Comparison of ENCODE assay signal across 8 mouse cellular contexts in the genomic region with DNA sequence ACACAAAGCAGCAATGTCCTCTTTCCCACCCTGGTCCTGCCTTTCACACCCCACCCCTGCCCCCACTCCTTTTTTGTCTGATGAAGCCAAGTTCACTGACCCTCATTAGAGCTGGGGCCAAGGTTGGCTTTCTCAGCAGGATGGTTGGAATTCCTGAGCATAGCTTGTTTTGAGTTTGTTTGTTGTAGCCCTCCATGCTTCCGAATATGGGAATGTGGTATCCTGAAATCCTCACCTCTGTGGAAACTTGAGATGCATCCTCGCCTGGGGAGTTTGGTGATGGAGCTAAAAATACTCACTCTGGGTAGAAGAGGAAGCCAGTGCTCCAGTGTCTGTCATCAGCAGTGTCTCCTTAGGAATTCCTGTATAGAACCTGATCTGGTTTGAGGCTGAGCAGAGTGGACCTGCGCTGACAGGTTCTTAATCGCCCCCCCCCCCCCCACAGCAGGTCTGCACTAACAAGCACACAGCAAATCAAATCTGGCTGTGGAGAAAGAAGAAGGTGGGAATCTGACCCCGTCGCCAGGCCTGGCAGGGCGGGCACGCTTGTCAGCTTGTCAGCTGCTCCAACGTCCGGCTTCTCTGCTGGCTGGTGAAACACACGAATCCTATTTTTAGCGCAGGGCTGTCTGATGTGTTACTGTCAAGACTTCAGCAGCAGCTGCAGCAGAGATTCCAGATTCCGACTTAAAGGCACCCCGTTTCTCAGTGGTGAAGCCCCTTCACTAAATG. TPM values are rescaled to one million over a fixed set of nuclear protein-coding genes. Genes with fewer than 3 reads are reported as not detected.
DNase-seq lines count a peak whose midpoint lies in the region; ATAC-seq and TF ChIP-seq lines count a peak whose summit lies in the region.

No protein-coding gene starts in this region.

- TF ChIP-seq POLR2A in lung, adult 2 months (IDR thresholded peaks at IDR 0.05; ENCODE audit: borderline replicate concordance, extremely low read depth, low read depth, low read length): no peak

- peak; percentile 54 to 63 for DNase-seq in cerebellum, postnatal 25 days
- DNase-seq in cerebellum, adult 11 months: no peak
- peak; percentile 83 for DNase-seq in gastrocnemius, postnatal 25 days
- DNase-seq in intestine, embryonic 14.5 days (ENCODE audit: low spot score): peak; percentile 60
- DNase-seq in lung, adult 2 months: peak; percentile 23
- DNase-seq in retina, embryonic 14.5 days (ENCODE audit: low spot score): peak; percentile 73
- DNase-seq in ovary, postnatal 36 days (ENCODE audit: low spot score): no peak

- TF ChIP-seq CTCF in lung, adult 2 months (IDR thresholded peaks at IDR 0.05; ENCODE audit: insufficient read depth, low read length): no peak

- peaks cover 23% of the 10 kb centered on the region for H3K4me1 ChIP-seq in intestine, embryonic 14.5 days (replicated peaks; ENCODE audit: control insufficient read depth, insufficient read depth, low read length)
- H3K4me1 ChIP-seq in lung, adult 2 months (ENCODE audit: control insufficient read depth, insufficient read depth, low read length): peaks cover 11% of the 10 kb centered on the region; the same call in 1 of the 2 replicates

- ATAC-seq in common myeloid progenitor, adult 5-6 weeks (replicated peaks; ENCODE audit: low read depth, poor library complexity, severe bottlenecking): 0 out of 2 replicates have a peak, but pooled peaks have one; percentile 13
- ATAC-seq in intestine, embryonic 14.5 days (replicated peaks; ENCODE audit: low FRiP score, low TSS enrichment, low read depth): peak; percentile 49; the same call in 1 of the 2 replicates

- peaks cover 7% of the 10 kb centered on the region for H3K36me3 ChIP-seq in intestine, embryonic 14.5 days (ENCODE audit: control insufficient read depth, insufficient read depth, low read length)

- no peak overlapping the region for H3K9ac ChIP-seq in intestine, embryonic 14.5 days (ENCODE audit: low read length)

- H3K4me2 ChIP-seq in intestine, embryonic 14.5 days (ENCODE audit: low read length): peak overlapping the region; percentile 11; the same call in 1 of the 2 replicates

- peak overlapping the region; percentile 64 for H3K27ac ChIP-seq in intestine, embryonic 14.5 days (ENCODE audit: low read depth)

- H3K9me3 ChIP-seq in intestine, embryonic 14.5 days (ENCODE audit: control insufficient read depth, low read length): no peaks in the 10 kb centered on the region

- H3K27me3 ChIP-seq in intestine, embryonic 14.5 days (replicated peaks; ENCODE audit: control insufficient read depth, insufficient read depth, low read length): no peaks in the 10 kb centered on the region

- WGBS in intestine, embryonic 14.5 days: 21% methylated on average over 14 of the region's 14 CpGs
- WGBS in lung, adult 2 months: 13% methylated on average over 14 of the region's 14 CpGs

- no peak overlapping the region for H3K4me3 ChIP-seq in intestine, embryonic 14.5 days (ENCODE audit: low read depth, low read length)
- H3K4me3 ChIP-seq in lung, adult 2 months (replicated peaks; ENCODE audit: extremely low read depth, low read depth, low read length): no peak overlapping the region

RNA-seq across cellular contexts. Expression of a gene that starts 53.4 kb away (rescaled TPM):
- total RNA-seq in common myeloid progenitor, adult 5-6 weeks (2017): 14.3 and 17.6 TPM in 2 replicates
- 10 to 100 TPM; 11.8 to 13.0 TPM for total RNA-seq in gastrocnemius, postnatal 25 days (2021)
- polyA plus RNA-seq in intestine, embryonic 14.5 days (2014; fragmentation: Nextera tagmentation; extraction: Ambion mirVana): 32.8 and 40.7 TPM in 2 replicates
- 82.3 and 87.3 TPM in 2 replicates for polyA plus RNA-seq in lung, adult 2 months (2012; rRNA removed)

Comparison
In these comparisons a context has a peak if more than half of its experiments do, and no peak if none do; other contexts are left out.
1. DNase-seq: peak in cerebellum, postnatal 25 days (2 of 2), gastrocnemius, postnatal 25 days (single experiment), intestine, embryonic 14.5 days (single experiment), lung, adult 2 months (single experiment) and retina, embryonic 14.5 days (single experiment); none in cerebellum, adult 11 months (single experiment) and ovary, postnatal 36 days (single experiment).